Mouse (Mus musculus) adrenal gland, adult 18-20 months (tissue): ENCODE measurements around the gene Trim2. TPM values are rescaled to one million over a fixed set of nuclear protein-coding genes. Genes with fewer than 3 reads are reported as not detected.

Experiments used
- DNase-seq, 2 experiments: peaks; one replicate each; pipeline ENCODE4 v3.0.0; 2021 to 2022; ENCODE audit warnings: low spot score in 2 of 2
- total RNA-seq, 2 experiments: library from RNA; stranded (reverse); gene quantifications; 1 replicate in 1 of 2; 2 replicates in 1 of 2; pipeline ENCODE4 v1.2.3; 2021

Gene Trim2
- total RNA-seq, 2 experiments from 2014 or later: 29.2 to 88.9 TPM

DNA sequence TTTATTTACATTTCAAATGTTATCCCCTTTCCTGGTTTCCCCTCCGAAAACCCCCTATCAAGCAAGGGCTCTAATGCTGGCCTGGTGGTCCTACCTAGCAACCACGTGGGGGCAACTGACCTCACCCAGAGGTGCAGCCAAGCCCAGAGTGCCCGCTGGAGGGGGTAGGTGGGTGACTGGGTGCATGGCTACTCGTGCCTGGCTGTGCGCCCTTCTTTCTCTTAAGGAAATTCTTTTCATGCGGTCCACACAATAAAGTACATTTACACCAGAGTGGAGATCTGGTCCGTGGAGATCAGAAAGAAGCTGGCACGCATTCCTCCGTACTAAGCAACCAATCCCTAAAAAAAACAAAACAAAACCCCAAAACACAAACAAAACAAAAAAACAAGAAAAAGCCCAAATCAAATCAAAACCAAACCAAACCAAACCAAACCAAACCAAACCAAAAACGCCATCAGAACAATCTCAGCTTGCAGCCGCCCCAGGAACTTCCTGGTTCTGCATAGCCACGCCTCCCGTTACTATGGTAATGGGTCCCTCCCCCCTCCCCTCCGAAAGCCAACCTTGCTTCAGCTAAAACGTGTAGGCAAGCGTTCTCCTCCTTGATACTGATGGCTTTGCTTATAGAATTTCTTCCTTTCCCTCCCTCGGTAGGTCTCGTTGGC, 78.3 kb downstream of the Trim2 start:
- DNase-seq: peak; percentile 57

DNA sequence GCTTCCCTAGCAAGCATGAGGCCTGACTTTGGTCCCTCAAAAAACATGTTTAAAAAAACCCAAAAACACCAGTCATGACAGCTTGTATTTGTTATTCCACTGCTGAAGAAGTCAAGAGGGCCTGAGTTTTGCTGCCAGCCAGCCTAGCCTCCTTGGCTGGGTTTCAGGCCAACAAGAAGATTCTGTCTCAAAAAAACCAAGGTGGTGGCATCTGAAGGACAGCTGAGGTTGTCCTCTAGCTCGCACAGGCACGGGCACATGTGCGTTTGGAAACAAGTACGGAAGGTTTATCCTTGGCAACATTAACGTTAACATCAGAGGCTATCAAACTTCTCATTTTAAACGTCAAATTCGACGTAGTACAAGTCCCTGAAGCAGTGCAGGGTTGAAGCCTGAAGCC, 79.0 kb downstream of the Trim2 start:
- no peak for DNase-seq

DNA sequence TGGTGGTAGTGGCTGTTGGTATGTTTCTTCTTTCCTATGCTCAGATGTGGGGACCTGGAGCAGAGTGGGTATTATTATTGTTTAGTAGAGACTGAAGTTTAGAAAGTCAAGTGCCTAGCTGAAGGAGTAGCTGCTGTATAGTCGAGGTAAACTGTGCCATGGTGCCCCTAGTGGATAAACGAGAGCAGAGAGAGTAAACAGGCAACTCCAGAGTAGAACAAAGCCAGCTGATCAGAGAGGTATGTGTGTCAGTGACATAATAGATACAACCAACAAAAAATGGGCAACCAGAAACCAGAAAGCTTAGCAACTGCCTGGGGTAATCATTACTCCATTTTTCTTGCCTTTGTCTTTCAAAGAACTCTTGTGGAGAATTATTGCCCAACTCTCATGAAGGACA, 81.7 kb downstream of the Trim2 start:
- no peak for DNase-seq

DNA sequence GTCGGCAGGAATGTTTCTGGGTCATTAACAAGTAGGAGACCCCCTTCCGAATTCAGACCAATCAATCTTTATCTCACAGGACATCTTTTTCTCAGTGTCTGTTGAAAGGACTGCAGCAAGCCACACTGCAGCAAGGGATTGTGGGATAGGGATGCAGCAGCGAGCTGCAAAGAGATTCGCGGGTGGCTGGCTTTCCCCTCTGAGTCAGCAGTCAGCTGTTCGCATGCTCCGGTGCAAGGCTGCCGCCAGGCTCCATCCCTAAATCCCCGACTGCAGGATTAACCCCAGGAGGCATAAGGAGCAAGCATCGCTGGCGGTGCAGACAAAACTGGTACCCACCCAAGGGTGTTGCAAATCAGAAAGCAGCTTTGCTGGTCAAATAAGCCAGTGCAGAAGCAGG, 85.9 kb downstream of the Trim2 start:
- DNase-seq: peak; percentile 45 to 49

DNA sequence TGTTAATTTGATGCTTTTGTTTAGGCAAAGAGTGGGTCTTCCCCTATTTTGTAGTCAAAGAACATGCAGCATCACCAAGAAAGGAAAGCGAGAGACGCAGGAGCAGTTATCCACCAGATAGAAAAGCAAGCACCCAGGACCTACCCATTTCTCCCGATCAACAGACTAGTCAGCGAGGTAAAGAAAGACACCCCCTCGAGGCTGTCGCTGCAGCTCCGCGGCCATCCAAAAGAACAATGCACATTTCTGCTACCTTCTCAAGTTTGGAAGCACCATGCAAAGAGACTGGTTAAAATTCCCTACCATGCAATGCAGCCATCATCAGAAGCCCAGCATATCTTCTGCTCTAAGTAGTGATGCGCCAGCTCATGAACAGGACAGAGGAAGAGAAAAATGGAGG, 86.4 kb downstream of the Trim2 start:
- DNase-seq: no peak

DNA sequence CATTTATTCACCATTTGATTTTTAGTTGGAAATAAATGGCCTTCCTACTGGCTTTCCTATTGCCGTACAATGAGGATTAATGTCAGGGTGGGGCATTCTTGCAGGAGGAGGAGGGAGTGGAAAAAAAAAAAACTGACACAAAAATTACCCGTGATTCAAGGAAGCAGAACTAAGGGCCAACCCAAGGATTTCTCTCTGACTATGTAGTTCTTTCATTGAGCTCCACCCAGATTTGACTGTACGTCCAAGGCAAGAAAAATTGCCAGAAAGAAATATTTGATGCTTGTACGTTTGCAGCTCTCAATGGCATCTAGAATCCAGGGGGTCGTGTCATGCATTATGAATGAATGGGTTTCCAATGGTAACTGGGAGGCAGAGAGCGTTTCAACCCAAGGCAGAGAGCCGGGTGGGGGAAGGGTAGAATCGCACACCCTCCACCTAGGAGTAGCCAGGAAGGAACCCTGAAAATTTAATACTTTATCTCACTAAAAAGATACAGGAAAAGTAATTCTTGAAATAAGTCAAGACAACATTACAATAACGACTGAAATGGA, 86.9 kb downstream of the Trim2 start:
- DNase-seq: no peak

DNA sequence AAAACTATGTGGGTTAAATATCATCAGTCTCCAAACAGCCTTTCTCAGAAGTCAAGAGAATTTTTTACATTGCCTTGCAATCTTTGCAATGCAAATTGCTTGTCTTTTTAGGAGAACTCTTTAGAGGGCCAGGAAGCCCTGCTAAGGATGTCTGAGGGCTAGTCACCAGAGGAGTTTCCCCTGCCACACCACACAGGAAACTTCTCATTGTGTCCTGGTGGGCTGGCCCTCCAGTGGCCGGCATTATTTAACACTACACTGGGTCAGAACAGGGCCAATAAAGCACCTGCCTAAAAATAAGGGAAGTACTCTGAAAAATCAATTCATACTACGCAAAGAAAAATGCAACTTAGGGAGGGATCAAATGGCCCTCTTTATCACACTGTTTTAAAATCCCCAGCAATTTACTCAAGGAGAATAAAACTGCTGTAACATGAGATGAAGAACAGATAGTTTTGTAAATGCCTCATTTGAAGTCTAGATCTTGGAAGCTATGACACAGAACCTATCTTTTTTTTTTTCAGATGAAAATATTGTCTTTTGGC, 87.4 kb downstream of the Trim2 start:
- no peak for DNase-seq

DNA sequence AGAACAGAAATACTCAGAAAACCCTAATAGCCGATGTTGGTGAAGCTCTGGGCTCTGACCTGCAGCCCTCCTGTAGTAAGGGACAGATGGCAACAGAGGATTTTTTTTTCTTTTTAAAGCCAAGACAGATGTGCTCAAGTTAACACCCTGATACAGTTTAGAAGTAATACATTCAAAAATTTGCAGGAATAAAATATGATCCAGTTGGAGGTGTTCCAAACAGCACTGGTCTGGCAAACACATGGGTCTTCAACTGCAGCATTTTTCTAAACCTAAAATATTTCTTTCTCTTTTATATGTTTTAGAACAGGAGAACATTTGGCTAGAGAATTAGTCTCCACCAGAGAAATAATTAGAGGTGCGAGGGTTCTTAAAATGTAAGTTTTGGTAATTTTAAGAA, 88.2 kb downstream of the Trim2 start:
- DNase-seq: no peak

DNA sequence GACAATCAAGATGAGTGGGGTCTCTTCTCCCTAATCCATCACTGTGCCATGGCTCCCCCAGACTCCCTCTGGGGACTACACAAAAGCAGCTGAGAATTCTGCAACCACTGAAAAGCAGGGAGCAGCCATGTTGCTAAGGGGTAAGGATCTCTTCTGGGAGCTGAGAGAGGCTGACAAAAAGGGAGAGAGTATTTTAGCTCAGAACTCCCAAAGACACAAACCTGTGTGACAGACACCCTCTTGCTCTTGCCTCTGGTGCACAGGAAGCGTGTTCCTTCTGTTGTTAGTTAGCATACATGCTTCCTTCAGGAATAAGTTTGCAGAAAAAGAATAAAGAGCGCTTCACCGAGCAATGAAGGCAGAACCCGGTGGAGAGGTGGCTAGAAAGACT, 88.7 kb downstream of the Trim2 start:
- DNase-seq: no peak

DNA sequence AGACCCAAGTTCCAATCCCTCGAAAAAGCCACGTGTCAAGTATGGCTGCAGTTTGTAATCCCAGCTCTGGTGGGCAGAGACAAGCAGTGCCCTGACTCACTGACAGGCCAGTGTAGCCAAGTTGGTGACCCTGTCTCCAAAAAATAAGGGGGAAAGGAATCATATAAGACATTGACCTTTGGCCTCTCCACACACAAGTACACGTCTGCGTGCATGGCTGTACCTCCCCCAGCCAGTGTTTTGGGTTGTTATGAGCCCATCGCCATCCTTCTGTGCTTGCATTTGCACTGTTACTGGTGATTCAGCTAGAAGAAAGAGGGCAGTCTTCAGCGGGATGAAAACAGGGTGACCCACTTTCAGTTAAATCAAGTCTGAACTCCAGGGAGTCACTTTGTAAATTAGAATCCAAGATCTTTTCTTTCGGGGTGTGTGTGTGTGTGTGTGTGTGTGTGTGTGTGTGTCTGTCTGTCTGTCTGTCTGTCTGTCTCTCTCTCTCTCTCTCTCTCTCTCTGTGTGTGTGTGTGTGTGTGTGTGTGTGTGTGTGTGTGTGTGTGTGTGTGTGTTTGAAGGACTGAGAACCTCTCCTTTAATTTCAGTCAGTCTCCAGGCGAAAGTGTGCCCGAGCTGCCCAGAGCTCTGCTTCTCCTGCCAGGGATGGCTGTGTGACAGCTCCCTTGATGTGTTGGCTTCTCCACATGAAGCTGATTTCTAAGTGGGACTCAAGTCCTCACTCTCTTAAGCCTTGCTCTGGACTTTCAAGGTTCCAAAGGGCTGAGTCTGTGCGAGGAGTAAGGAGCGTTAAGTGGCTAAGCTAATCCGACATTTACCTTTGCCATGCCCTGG, 89.3 kb downstream of the Trim2 start:
- DNase-seq: no peak

DNA sequence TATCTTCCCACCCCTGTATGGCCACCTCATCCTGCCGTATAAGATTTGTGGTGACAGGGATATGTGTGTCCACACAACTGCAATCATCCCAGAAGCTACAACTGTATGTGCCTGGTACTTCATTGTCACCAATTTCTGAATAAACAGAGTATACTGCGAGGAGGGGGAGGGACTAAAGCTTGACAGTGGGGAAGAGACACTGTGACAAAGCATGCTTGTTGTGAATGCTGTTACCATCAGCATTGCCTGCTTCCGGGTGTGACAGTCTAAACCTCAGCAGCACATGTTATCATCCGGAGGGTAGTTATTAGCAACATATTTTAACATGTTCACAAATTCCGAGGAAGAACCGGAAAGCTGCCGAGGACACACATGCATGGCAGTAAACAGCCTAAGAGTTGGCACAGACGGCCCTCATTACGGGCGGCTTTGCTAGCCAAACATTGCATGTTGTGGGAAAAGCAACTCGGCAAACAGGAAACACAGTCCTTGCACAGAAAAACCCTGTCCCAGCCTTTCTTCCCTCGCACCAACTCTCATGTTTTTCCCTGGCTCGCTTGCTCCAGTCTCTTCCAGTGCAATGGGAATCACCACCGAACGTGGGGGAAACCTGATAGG, 90.8 kb downstream of the Trim2 start:
- DNase-seq: no peak

DNA sequence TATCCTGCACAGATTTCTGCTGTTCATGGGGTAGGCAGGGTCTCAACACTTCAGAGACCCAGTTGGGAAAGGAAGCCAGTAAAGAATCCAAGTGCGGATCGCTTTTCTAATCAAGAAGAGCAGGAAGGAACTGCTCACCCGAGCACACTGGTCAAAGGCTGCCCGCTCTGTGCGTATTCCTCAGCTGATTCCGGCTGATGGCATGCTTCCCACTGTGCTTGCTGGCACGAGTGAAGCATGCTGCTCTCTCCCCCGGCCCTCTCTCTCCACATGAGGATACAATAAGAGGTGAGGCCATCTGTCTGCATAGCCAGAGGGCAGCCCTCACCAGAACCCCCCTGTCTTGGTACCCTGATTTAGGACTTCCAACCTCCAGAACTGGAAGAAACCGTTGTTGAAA, 91.4 kb downstream of the Trim2 start:
- no peak for DNase-seq

DNA sequence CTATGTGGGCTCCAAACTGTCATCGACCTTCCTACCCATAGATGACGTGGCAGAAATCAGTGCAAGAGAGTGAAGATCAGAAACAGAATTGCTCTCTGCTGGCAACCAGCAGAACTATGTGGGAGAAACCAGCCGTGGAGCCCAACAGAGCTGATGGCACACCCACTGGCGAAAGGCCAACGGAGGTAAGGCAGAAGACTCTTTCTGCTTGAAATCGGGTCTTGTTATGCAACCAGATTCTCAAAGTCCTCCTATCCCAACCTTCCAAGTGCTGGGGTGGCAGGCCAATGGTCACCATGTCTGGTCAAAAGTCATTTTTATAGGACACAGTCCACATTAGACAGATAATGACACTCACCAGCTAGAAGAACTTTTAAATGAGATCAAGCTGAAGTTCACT, 92.2 kb downstream of the Trim2 start:
- DNase-seq: no peak

DNA sequence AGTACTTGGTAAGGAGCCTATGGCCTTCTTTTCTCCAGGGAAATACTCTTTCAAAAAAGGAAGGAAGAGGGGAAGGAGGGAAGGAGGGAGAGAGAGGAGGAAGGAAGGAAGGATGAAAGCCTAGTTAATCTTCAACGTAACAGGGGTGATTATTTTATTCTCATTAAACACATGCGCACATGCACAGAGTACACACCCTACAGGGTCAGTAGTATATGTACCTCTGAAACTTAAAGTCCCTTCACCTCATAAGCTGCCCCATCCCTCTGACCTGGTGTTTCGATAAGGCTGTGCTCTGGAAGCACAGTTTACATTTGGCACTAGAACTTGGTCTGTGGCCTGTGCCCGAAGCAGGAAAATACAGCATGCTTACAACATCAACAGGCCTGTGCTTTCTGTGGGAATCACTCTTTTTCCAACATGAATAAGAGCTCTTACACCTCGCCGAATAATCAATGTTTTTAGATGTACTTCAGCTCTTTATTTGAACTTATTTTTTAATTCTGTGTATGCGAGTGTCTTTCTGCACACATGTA, 95.3 kb downstream of the Trim2 start:
- no peak for DNase-seq

DNA sequence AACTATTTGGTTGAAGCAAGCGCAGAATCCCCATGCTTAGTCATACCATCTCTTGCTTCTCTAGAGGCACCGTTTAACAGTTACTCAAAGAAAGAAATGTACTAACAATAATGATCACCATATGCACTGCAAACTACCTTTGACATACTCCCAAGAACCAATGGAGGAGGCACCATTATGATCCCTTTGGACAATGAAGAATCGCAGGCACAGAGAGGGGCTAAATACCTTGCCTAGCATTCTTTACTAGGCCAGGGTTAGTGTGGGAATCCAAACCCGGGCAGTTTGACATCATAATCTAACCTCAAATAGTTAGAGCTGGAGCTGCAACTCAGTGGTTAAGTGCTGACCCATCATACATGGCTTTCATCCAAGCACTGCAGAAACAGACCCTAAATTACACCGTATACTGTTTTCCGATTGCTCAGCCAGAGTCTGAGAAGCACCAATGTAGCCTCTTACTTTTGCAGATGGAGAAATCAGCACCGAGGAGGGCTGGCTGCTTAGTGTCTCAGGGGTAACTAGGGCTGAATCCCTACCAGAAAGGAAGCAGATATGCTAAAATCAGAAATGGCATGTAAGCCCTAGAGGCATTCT, 97.7 kb downstream of the Trim2 start:
- DNase-seq: no peak

DNA sequence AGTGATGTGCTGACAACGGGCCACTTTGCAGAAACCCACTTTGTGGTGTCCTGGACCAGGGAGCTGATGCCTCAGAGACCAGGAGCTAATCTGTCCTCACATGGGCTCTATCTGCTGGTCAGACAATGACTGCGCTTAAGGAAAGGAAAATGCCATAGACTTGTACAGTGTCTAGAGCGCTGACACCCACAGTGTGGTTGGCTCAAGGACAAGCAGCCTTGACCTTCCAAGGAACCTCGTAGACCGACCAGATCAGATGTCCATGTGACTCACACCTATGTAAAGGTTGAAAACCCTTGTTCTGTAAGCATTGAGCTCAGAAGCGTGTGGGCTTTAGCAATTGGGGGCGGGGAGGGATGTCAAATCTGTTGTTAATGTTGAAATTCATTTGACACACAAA, 98.2 kb downstream of the Trim2 start:
- DNase-seq: no peak

DNA sequence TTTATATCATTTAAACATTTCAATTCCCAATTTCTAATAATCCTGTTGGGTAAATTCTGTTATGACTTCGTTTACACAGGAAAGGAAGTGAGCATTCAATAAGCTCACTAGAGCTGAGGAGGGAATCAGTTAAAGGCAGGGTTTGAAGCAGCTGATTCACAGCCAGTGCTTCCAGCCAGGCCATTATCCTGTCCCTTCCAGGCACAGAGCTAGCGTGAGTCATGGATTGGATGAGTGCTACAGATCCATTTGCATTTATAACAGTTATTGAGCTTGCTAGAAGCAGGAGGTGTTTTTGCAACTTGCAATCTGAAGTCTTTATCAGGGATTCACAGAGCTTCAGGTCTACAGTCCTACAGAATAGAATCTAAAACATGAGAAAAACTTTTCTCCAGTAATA, 99.3 kb downstream of the Trim2 start:
- DNase-seq: no peak

DNA sequence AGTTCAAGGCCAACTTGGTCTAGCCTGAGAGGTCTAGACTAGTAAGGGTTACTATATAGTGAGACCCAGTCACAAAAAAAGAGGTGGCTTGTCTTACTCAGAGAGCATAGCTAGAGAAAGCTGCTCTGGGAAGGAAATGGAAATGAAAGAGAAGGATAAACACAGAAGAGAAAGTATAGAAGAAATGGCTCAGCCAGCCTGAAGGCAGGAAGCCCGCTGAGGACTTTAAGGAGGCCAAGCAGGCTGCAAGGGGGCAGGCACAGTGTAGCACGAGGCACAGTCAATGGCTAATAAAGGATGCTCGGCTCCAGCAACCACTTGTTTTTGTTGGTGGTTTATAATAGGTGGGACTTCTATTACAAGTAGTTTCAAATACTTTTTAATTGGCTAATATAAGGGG, 100.6 kb downstream of the Trim2 start:
- no peak for DNase-seq

DNA sequence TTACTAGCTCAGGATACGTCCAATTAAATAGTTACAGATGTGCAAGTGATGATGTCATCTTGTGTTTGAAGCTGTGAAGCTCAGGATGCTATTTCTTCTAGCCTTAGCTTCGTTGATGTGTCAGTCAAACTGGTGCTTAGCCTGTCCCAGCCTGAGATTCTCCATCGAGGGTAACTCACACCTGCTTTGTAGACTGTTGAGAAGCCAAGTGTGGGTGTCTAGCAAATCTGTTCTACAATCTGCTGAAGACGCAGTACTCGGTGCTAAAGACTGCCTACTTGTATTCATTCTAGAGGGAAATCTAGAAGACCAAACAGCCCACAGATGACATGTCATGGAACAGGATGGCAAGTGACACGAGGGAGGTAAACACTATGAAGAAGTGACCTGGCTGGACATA, 101.0 kb downstream of the Trim2 start:
- no peak for DNase-seq

DNA sequence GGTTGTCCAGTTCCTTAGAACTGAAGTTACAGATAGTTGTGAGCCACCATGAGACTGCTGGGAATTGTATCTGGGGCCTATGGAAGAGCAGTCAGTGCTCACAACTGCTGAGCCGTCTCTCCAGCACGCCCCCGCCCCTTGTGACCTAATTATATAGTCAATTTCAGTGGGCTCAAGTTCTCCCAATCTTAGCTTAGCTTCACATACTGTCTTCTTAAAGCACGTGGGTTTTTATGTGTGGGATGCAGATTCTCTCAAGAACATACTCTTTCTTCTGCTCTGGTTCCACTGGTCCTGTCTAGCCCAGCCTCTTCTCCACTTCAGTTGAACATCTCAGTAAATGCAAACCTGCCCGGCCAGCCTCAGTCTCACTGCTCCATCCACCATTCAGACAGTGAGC, 102.0 kb downstream of the Trim2 start:
- DNase-seq: no peak
